Mouse (Mus musculus): ENCODE measurements around the gene Rftn1.

GRCm38 (mm10) chr17:49971057-49971456, 219.4 kb downstream of the Rftn1 start:
- no peak for TF ChIP-seq POLR2A (IDR thresholded peaks at IDR 0.05; ENCODE audit: extremely low read depth, insufficient read depth, low read length)
- no peak for TF ChIP-seq CTCF (IDR thresholded peaks at IDR 0.05; ENCODE audit: extremely low read depth, insufficient read depth, low read length)
